Mouse (Mus musculus): ENCODE results near the gene Unc5b. TPM values are rescaled to one million over a fixed set of nuclear protein-coding genes. Genes with fewer than 3 reads are reported as not detected.

The Unc5b gene
- polyA plus RNA-seq, 1 experiment from 2014 or later: 2.3 TPM

DNA sequence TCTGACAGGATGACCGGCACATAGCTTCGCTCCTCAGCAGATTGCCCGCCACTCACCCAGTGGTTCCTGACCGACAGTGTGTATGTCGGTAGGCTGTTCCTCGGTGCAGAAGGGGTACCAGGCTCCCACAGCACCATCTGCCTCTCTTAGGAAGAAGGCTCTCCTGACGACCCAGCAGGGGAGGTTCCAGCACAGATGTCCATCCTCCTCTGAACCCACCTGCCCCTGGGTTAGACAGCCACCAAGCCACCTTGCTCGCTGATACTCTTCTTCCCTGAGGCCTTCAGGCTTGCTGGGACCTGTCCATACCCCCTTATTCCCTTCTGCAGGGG, 25.2 kb downstream of the Unc5b start:
- no peak overlapping the region for H3K27ac ChIP-seq (replicated peaks)
- ATAC-seq (ENCODE audit: low FRiP score): no peak
- H3K36me3 ChIP-seq: no peaks in the 10 kb centered on the region
- H3K9ac ChIP-seq (replicated peaks): no peak overlapping the region
- no peaks in the 10 kb centered on the region for H3K27me3 ChIP-seq (replicated peaks)
- H3K9me3 ChIP-seq (replicated peaks): no peaks in the 10 kb centered on the region
- H3K4me1 ChIP-seq: peaks cover 29% of the 10 kb centered on the region
- no peak overlapping the region for H3K4me3 ChIP-seq (replicated peaks)
- 78% methylated on average over 8 of the region's 8 CpGs for WGBS
- H3K4me2 ChIP-seq: no peak overlapping the region

GRCm38 (mm10) chr10:60805436-60806206, 25.8 kb downstream of the Unc5b start:
- H3K4me1 ChIP-seq: peaks cover 35% of the 10 kb centered on the region

DNA sequence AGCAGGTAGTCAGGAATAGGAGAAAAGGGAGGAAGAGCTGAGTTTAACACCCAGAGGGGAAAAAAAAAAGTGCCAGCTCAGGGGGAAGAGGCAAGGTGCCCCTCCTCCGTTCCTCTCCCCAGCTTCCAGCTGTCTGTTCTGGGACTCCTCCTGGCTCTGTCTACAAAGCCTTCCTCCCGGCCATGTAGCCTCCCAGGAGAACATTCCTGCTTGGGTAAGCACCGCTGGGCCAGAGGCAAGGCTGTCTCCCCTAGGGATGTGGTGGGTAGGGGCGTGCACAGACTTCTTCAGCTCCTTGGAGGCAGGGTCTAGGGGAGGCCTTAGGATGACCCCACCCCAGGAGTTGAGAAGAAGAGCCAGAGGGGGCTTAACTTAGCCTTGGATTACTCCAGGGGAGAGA, 26.5 kb downstream of the Unc5b start:
- no peak overlapping the region for H3K4me3 ChIP-seq (replicated peaks)
- H3K36me3 ChIP-seq: no peaks in the 10 kb centered on the region
- H3K27me3 ChIP-seq (replicated peaks): no peaks in the 10 kb centered on the region
- H3K9ac ChIP-seq (replicated peaks): no peak overlapping the region
- H3K4me1 ChIP-seq: peaks cover 42% of the 10 kb centered on the region
- no peak overlapping the region for H3K27ac ChIP-seq (replicated peaks)
- WGBS: 20% methylated on average over 4 of the region's 4 CpGs
- no peak for ATAC-seq (ENCODE audit: low FRiP score)
- H3K4me2 ChIP-seq: no peak overlapping the region
- H3K9me3 ChIP-seq (replicated peaks): no peaks in the 10 kb centered on the region

More at GRCm38 (mm10) chr10:60805436-60806206, 25.8 kb downstream of the Unc5b start:
- H3K9ac ChIP-seq (replicated peaks): no peak overlapping the region
- no peak overlapping the region for H3K27ac ChIP-seq (replicated peaks)
- no peak overlapping the region for H3K4me3 ChIP-seq (replicated peaks)
- no peaks in the 10 kb centered on the region for H3K27me3 ChIP-seq (replicated peaks)
- H3K4me2 ChIP-seq: no peak overlapping the region
- no peaks in the 10 kb centered on the region for H3K9me3 ChIP-seq (replicated peaks)
- no peak for ATAC-seq (ENCODE audit: low FRiP score)
- 68% methylated on average over 21 of the region's 21 CpGs for WGBS
- H3K36me3 ChIP-seq: no peaks in the 10 kb centered on the region

- no peaks in the 10 kb centered on the region for H3K27me3 ChIP-seq (replicated peaks)
- peaks cover 51% of the 10 kb centered on the region for H3K4me1 ChIP-seq
- no peak overlapping the region for H3K27ac ChIP-seq (replicated peaks)
- H3K9me3 ChIP-seq (replicated peaks): no peaks in the 10 kb centered on the region
- no peaks in the 10 kb centered on the region for H3K36me3 ChIP-seq
- WGBS: 79% methylated on average over 10 of the region's 10 CpGs
- H3K9ac ChIP-seq (replicated peaks): no peak overlapping the region
- ATAC-seq (ENCODE audit: low FRiP score): no peak
- no peak overlapping the region for H3K4me3 ChIP-seq (replicated peaks)
- H3K4me2 ChIP-seq: no peak overlapping the region
These were observed 27.4 kb downstream of the Unc5b start for GRCm38 (mm10) chr10:60803971-60804370.

DNA sequence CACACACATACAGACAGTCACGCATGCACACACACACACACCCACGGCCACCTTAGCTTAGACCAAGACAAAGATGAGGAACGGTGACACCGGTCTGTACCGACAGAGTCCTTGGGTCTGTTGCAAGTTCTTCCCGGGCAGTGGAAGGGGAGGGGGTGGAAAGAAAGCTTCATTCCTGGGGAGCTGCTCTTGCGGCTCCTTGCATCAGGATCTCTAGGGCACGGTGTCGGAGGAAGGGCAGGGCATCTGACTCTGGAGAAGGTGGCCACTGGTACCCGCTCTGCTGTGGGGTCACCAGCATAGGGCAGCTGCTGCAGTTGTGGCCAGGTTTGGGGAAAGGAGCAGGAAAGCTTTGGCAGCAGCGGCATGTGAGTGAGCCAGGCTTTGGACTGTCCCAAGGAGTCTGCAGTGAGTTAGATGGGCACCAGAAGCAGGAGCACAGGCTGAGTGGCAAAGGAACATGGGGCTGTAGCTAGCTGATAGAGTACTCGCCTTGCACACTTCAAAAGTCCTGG, 29.4 kb downstream of the Unc5b start:
- Histone ChIP-seq H3K9ac (replicated peaks) (no peak overlapping the region), H3K27me3 (replicated peaks) (0 out of 2 replicates have a peak, but pooled peaks cover 3% of the 10 kb centered on the region), H3K9me3 (replicated peaks) (no peaks in the 10 kb centered on the region), H3K27ac (replicated peaks) (no peak overlapping the region), H3K36me3 (no peaks in the 10 kb centered on the region), H3K4me2 (no peak overlapping the region), H3K4me1 (peaks cover 43% of the 10 kb centered on the region), H3K4me3 (replicated peaks) (no peak overlapping the region)
- WGBS: 74% methylated on average over 12 of the region's 12 CpGs
- ATAC-seq (ENCODE audit: low FRiP score): no peak

DNA sequence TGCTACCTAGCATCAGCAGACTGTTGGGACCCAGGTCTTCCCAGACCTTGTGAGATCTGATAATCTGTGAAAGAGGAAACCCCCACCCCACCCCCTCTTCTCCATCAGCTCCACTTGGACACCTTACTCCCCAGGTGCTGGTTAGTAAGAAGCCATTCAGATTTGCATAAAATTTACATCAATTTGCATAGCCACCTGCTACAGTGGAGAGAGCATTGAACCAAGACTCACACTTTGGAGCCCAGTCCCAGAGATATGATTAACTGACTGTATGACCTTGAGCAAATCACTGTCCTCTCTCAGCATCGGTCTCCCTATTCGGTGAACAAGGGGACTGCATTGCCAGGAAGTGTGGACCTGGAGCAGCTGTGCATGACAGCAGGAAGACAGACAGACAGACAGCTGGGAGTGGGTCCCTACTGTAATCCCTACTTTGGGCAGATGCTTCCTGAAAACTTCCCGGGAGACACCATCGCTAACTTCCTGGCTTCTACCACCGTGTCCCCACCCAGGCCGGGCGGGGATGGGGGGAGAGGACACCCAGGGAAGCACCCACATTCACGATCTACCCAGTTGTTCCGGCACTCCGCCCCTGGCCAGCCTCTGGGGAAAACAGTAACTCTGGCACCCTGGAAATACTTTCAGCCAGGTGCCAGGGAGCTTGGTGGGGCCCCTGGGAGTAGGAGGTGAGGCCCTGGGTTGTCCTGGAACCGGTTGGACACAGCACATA, 30.0 kb downstream of the Unc5b start:
- 39% methylated on average over 11 of the region's 11 CpGs for WGBS
- Histone ChIP-seq H3K36me3 (no peaks in the 10 kb centered on the region), H3K9ac (replicated peaks) (no peak overlapping the region), H3K27ac (replicated peaks) (no peak overlapping the region; the same call in 1 of the 2 replicates), H3K4me3 (replicated peaks) (no peak overlapping the region), H3K27me3 (replicated peaks) (0 out of 2 replicates have a peak, but pooled peaks cover 3% of the 10 kb centered on the region), H3K9me3 (replicated peaks) (no peaks in the 10 kb centered on the region), H3K4me1 (peaks cover 43% of the 10 kb centered on the region), H3K4me2 (no peak overlapping the region)
- no peak for ATAC-seq (ENCODE audit: low FRiP score)

GRCm38 (mm10) chr10:60800295-60801167, 30.9 kb downstream of the Unc5b start:
- H3K4me3 ChIP-seq (replicated peaks): no peak overlapping the region
- no peak overlapping the region for H3K9ac ChIP-seq (replicated peaks)
- no peak overlapping the region; the same call in 1 of the 2 replicates for H3K4me2 ChIP-seq
- H3K9me3 ChIP-seq (replicated peaks): no peaks in the 10 kb centered on the region
- no peaks in the 10 kb centered on the region for H3K36me3 ChIP-seq
- H3K4me1 ChIP-seq: peaks cover 42% of the 10 kb centered on the region
- no peak overlapping the region; the same call in 1 of the 2 replicates for H3K27ac ChIP-seq (replicated peaks)
- H3K27me3 ChIP-seq (replicated peaks): 0 out of 2 replicates have a peak, but pooled peaks cover 3% of the 10 kb centered on the region
- no peak for ATAC-seq (ENCODE audit: low FRiP score)
- 9% methylated on average over 19 of the region's 19 CpGs for WGBS

DNA sequence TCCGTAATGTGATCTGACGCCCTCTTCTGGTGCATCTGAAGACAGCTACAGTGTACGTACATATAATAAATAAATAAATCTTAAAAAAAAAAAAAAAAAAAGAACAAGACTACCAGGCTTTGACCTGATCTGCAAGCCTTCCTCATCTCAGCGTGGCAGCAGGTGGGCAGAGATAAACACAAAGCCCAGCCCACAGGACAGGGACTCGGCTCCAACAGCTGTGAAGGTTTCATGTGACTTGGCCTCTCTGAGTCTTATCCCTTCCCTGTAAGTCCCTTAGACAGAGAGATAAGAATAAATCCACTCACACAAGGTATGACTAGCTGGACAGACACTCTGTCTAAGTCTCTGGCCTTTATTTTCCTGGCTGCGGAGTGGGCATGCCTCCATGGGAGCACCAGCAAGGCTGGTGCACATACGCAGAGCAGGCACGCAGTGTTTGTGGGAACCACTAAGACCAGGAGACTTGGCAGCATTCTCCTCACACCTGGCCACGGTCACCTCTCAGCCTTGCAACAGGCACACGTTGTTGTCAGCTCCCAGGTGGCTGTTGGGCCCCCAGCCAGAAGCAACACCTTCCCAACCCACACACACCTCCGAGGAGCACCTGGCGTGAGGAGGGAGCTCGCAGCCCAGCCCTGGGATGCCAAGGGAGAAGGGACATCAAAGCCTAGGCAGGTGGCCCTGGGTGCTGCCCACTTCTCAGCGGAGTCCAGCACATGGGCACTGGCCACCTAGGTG, 33.5 kb downstream of the Unc5b start:
- Histone ChIP-seq H3K36me3 (no peaks in the 10 kb centered on the region), H3K4me3 (replicated peaks) (no peak overlapping the region), H3K27me3 (replicated peaks) (0 out of 2 replicates have a peak, but pooled peaks cover 3% of the 10 kb centered on the region), H3K9ac (replicated peaks) (no peak overlapping the region), H3K4me2 (no peak overlapping the region), H3K9me3 (replicated peaks) (no peaks in the 10 kb centered on the region), H3K4me1 (peaks cover 44% of the 10 kb centered on the region), H3K27ac (replicated peaks) (no peak overlapping the region)
- no peak for ATAC-seq (ENCODE audit: low FRiP score)
- 86% methylated on average over 14 of the region's 14 CpGs for WGBS

DNA sequence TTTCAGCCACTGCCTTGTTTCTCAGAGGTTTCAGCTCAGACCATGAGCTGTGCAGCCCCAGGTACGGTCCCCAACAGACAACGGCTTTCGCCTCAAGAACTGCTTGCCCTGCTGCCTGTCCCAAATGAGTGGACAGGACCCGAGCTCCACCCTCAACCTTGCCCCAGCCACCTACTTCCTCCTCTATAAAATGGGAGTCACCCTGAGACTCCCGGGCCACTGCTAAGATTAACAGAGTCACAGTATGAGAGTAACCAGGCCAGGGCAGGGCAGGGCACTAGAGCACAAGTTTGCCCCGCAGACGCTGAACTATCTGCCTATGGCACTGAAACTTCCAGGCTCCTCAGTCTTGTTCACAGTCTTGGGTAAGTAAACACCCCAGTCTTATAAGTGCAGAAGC, 34.9 kb downstream of the Unc5b start:
- Histone ChIP-seq H3K9me3 (replicated peaks) (no peaks in the 10 kb centered on the region), H3K4me3 (replicated peaks) (no peak overlapping the region), H3K36me3 (no peaks in the 10 kb centered on the region), H3K9ac (replicated peaks) (no peak overlapping the region), H3K4me1 (peaks cover 42% of the 10 kb centered on the region), H3K4me2 (no peak overlapping the region), H3K27me3 (replicated peaks) (0 out of 2 replicates have a peak, but pooled peaks cover 7% of the 10 kb centered on the region), H3K27ac (replicated peaks) (no peak overlapping the region)
- ATAC-seq (ENCODE audit: low FRiP score): no peak
- 75% methylated on average over 7 of the region's 7 CpGs for WGBS

GRCm38 (mm10) chr10:60796028-60796427, 35.4 kb downstream of the Unc5b start:
- ATAC-seq (ENCODE audit: low FRiP score): no peak
- Histone ChIP-seq H3K27ac (replicated peaks) (no peak overlapping the region), H3K9ac (replicated peaks) (no peak overlapping the region), H3K4me3 (replicated peaks) (no peak overlapping the region), H3K4me2 (no peak overlapping the region), H3K4me1 (peaks cover 37% of the 10 kb centered on the region), H3K27me3 (replicated peaks) (0 out of 2 replicates have a peak, but pooled peaks cover 9% of the 10 kb centered on the region), H3K36me3 (no peaks in the 10 kb centered on the region), H3K9me3 (replicated peaks) (no peaks in the 10 kb centered on the region)
- 64% methylated on average over 5 of the region's 5 CpGs for WGBS

GRCm38 (mm10) chr10:60794792-60795191, 36.6 kb downstream of the Unc5b start:
- Histone ChIP-seq H3K27ac (replicated peaks) (no peak overlapping the region), H3K9me3 (replicated peaks) (no peaks in the 10 kb centered on the region), H3K4me1 (peaks cover 25% of the 10 kb centered on the region), H3K4me3 (replicated peaks) (no peak overlapping the region), H3K27me3 (replicated peaks) (0 out of 2 replicates have a peak, but pooled peaks cover 9% of the 10 kb centered on the region), H3K9ac (replicated peaks) (no peak overlapping the region), H3K36me3 (no peaks in the 10 kb centered on the region), H3K4me2 (no peak overlapping the region)
- ATAC-seq (ENCODE audit: low FRiP score): no peak
- 42% methylated on average over 8 of the region's 8 CpGs for WGBS

Measured in neural tube, embryonic 15.5 days (tissue).